Mouse (Mus musculus): ENCODE data around the gene Noxred1. TPM values are rescaled to one million over a fixed set of nuclear protein-coding genes. Genes with fewer than 3 reads are reported as not detected.

Noxred1 gene
- polyA plus RNA-seq, 1 experiment from 2014 or later, result 1.5 TPM

DNA sequence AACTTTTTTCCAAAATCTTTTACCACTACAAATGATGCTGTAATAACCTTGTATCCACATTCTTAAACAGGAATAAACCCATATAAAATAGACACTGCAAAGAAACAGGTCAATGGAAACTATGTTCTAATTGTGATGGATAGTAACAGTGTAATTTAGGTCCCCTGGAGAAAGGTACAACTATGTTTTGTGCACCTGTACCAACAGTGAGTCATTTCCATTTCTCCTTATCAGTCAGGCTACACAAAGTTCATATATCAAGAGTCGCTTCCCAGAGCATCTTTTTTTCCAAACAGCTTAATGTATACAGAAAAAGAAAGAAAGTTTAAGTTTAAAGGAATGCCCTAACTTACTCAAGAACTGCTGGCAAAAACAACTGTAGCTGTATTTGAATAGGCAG, 43.5 kb downstream of the Noxred1 start:
- ATAC-seq (ENCODE audit: low FRiP score), result no peak
- DNase-seq (ENCODE audit: low spot score, missing footprints), result no peak
- WGBS, result 86% methylated on average over 1 of the region's 1 CpGs

DNA sequence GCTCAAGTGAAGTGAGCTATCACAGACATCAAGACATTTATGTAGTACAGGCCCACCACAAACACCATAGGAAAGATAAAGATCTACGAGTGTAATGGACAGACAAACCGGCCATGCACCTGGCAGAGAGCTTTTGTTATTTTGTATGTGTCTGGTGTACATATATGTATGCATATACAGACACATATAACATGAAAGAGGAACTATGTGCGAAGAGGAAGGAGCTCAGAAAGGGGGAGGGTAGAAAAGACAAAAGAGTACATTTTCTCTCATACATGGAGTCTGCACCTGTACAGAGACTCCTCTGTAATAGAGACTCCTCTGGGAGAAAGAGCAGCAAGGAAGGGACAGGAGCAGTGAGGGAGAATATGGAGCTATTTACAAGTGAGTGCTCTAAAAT, 45.5 kb downstream of the Noxred1 start:
- WGBS, result 90% methylated on average over 3 of the region's 3 CpGs
- Histone ChIP-seq H3K27me3 (ENCODE audit: control insufficient read depth, insufficient read depth, low read length) (no peaks in the 10 kb centered on the region), H3K4me3 (ENCODE audit: low read depth, low read length) (no peak overlapping the region), H3K36me3 (ENCODE audit: control insufficient read depth, insufficient read depth, low read length) (no peaks in the 10 kb centered on the region), H3K27ac (ENCODE audit: low read depth, low read length) (no peak overlapping the region), H3K9me3 (ENCODE audit: control insufficient read depth, low read length) (no peaks in the 10 kb centered on the region), H3K4me2 (no peak overlapping the region), H3K9ac (ENCODE audit: low read length) (no peak overlapping the region), H3K4me1 (ENCODE audit: control insufficient read depth, insufficient read depth, low read length) (no peaks in the 10 kb centered on the region)
- DNase-seq (ENCODE audit: low spot score, missing footprints) (no peak), ATAC-seq (ENCODE audit: low FRiP score) (no peak)

More for the DNA sequence above, 43.5 kb downstream of the Noxred1 start:
- H3K9ac ChIP-seq (ENCODE audit: low read length), result no peak overlapping the region
- H3K4me3 ChIP-seq (ENCODE audit: low read depth, low read length), result no peak overlapping the region
- H3K36me3 ChIP-seq (ENCODE audit: control insufficient read depth, insufficient read depth, low read length), result no peaks in the 10 kb centered on the region
- no peaks in the 10 kb centered on the region for H3K9me3 ChIP-seq (ENCODE audit: control insufficient read depth, low read length)
- no peak overlapping the region for H3K4me2 ChIP-seq
- no peak overlapping the region for H3K27ac ChIP-seq (ENCODE audit: low read depth, low read length)
- H3K4me1 ChIP-seq (ENCODE audit: control insufficient read depth, insufficient read depth, low read length), result peaks cover 6% of the 10 kb centered on the region
- H3K27me3 ChIP-seq (ENCODE audit: control insufficient read depth, insufficient read depth, low read length), result no peaks in the 10 kb centered on the region

DNA sequence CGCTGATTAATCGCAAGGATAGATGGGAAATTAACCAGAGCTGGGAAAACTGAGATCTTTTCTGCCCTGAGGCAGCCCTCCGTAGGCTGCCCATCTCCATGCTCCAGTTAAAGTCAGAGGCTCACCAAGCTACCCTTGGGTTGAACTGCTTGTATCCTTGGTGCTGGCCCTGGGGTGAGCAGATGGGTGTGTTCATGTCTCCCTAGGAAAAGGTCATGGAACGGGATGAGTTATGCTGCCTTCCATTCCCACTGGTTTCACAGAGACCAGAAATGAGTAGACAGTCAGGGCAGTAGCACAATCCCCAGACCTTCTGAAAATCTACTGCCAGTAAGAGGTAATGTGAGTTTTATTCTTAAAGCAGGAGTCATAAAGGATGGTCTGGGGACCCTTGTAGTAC, 60.9 kb downstream of the Noxred1 start:
- Histone ChIP-seq H3K27me3 (ENCODE audit: control insufficient read depth, insufficient read depth, low read length) (no peaks in the 10 kb centered on the region), H3K4me1 (ENCODE audit: control insufficient read depth, insufficient read depth, low read length) (no peaks in the 10 kb centered on the region), H3K27ac (ENCODE audit: low read depth, low read length) (no peak overlapping the region), H3K4me3 (ENCODE audit: low read depth, low read length) (no peak overlapping the region), H3K9me3 (ENCODE audit: control insufficient read depth, low read length) (no peaks in the 10 kb centered on the region), H3K36me3 (ENCODE audit: control insufficient read depth, insufficient read depth, low read length) (peaks cover 3% of the 10 kb centered on the region; the same call in 1 of the 2 replicates), H3K4me2 (no peak overlapping the region), H3K9ac (ENCODE audit: low read length) (no peak overlapping the region)
- no peak for ATAC-seq (ENCODE audit: low FRiP score)
- 95% methylated on average over 4 of the region's 4 CpGs for WGBS
- DNase-seq (ENCODE audit: low spot score, missing footprints), result no peak

DNA sequence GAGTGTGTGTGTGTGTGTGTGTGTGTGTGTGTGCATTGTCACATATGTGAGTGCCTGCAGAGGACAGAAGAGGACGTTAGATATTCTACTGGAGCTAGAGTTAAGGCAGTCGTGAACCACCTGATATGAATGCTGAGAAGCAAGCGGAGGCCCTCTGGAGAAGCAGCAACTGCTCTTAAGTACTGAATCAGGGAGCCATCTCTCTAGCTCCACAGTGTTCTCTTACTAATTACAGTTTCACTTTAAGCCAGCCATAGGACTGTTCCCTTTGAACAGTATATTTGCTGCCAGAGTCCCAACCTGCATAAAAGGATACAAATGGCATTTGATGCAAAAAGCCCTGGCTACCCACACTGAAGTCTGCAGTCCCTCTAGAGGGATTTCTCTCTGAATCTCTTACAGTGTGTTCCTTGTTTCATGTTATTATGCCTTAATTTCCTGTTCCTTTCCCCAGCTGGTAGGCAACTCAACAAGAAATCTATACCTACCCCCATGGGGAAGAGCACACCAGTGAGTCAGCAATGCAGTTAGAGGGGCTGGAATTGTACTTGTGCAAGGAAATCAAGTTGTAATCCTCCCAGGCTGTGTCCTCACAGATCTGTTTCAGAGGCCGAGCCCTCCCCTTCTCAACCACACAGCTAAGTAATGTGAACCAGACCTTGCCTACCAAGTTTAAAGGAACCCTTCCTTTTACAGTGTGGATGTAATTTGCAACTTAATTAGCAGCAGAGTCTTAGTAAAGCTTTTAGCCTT, 63.2 kb downstream of the Noxred1 start:
- DNase-seq (ENCODE audit: low spot score, missing footprints) (no peak), ATAC-seq (ENCODE audit: low FRiP score) (no peak)
- no peak overlapping the region for H3K27ac ChIP-seq (ENCODE audit: low read depth, low read length)
- no peak overlapping the region for H3K4me3 ChIP-seq (ENCODE audit: low read depth, low read length)
- 88% methylated on average over 4 of the region's 4 CpGs for WGBS
- no peak overlapping the region for H3K4me2 ChIP-seq
- H3K4me1 ChIP-seq (ENCODE audit: control insufficient read depth, insufficient read depth, low read length), result no peaks in the 10 kb centered on the region
- H3K27me3 ChIP-seq (ENCODE audit: control insufficient read depth, insufficient read depth, low read length), result no peaks in the 10 kb centered on the region
- H3K9me3 ChIP-seq (ENCODE audit: control insufficient read depth, low read length), result no peaks in the 10 kb centered on the region
- H3K9ac ChIP-seq (ENCODE audit: low read length), result no peak overlapping the region
- peaks cover 3% of the 10 kb centered on the region; the same call in 1 of the 2 replicates for H3K36me3 ChIP-seq (ENCODE audit: control insufficient read depth, insufficient read depth, low read length)

Small RNA genes lying within 50 kb of the gene (microRNA-seq; reads per million reads assigned to microRNA genes)
- gene Gm47293, result not detected

Other genes starting within 250 kb of the Noxred1 start
- 0.41 and 0.51 TPM in 2 replicates for gene Zdhhc22, start 248.3 kb downstream of the Noxred1 start, polyA plus RNA-seq (2014; fragmentation: Nextera tagmentation; extraction: Ambion mirVana)
- 0.64 and 0.77 TPM in 2 replicates for gene Tmem63c, start 217.4 kb downstream of the Noxred1 start, polyA plus RNA-seq (2014; fragmentation: Nextera tagmentation; extraction: Ambion mirVana)
- 0.33 and 0.36 TPM in 2 replicates for gene Ngb, start 136.2 kb downstream of the Noxred1 start, polyA plus RNA-seq (2014; fragmentation: Nextera tagmentation; extraction: Ambion mirVana)
- 30.7 and 34.6 TPM in 2 replicates for gene Gstz1, start 91.6 kb downstream of the Noxred1 start, polyA plus RNA-seq (2014; fragmentation: Nextera tagmentation; extraction: Ambion mirVana)
- 15.7 and 16.1 TPM in 2 replicates for gene Pomt2, start 90.8 kb downstream of the Noxred1 start, polyA plus RNA-seq (2014; fragmentation: Nextera tagmentation; extraction: Ambion mirVana)
- gene Samd15, start 39.0 kb downstream of the Noxred1 start, polyA plus RNA-seq (2014; fragmentation: Nextera tagmentation; extraction: Ambion mirVana), result 1.2 and 1.4 TPM in 2 replicates
- 4.3 TPM in 2 replicates for gene Tmed8, start 38.3 kb downstream of the Noxred1 start, polyA plus RNA-seq (2014; fragmentation: Nextera tagmentation; extraction: Ambion mirVana)
- gene Vipas39, start 27.5 kb upstream of the Noxred1 start, polyA plus RNA-seq (2014; fragmentation: Nextera tagmentation; extraction: Ambion mirVana), result 59.6 and 64.5 TPM in 2 replicates
- 215 and 230 TPM in 2 replicates for gene Ahsa1, start 27.7 kb upstream of the Noxred1 start, polyA plus RNA-seq (2014; fragmentation: Nextera tagmentation; extraction: Ambion mirVana)
- 0.52 and 0.53 TPM in 2 replicates for gene Ism2, start 61.0 kb upstream of the Noxred1 start, polyA plus RNA-seq (2014; fragmentation: Nextera tagmentation; extraction: Ambion mirVana)
- gene Sptlc2, start 149.6 kb upstream of the Noxred1 start, polyA plus RNA-seq (2014; fragmentation: Nextera tagmentation; extraction: Ambion mirVana), result 56.1 and 61.8 TPM in 2 replicates
- 283 and 306 TPM in 2 replicates for gene Slirp, start 205.2 kb upstream of the Noxred1 start, polyA plus RNA-seq (2014; fragmentation: Nextera tagmentation; extraction: Ambion mirVana)
- gene Alkbh1, start 205.3 kb upstream of the Noxred1 start, polyA plus RNA-seq (2014; fragmentation: Nextera tagmentation; extraction: Ambion mirVana), result 37.6 TPM in 2 replicates
- gene Snw1, start 233.5 kb upstream of the Noxred1 start, polyA plus RNA-seq (2014; fragmentation: Nextera tagmentation; extraction: Ambion mirVana), result 173 and 176 TPM in 2 replicates

Measured in midbrain, embryonic 11.5 days (tissue).